Mouse (Mus musculus) hindbrain, embryonic 10.5 days (tissue): ENCODE data around the gene Gemin8. TPM values are rescaled to one million over a fixed set of nuclear protein-coding genes. Genes with fewer than 3 reads are reported as not detected.

Source experiments
- DNase-seq: peaks from one replicate; pipeline ENCODE4 v3.0.0-alpha.2; 2017; ENCODE audit warnings: low spot score
- H3K27ac ChIP-seq: fragments of 300-500 bp; sonication (generic); 2 replicates; pipeline ENCODE4 v1.5.1; 2016; ENCODE audit warnings: mild to moderate bottlenecking, moderate library complexity
- H3K27me3 ChIP-seq: fragments of 300-500 bp; sonication (generic); 2 replicates; pipeline ENCODE4 v1.6.1; 2016; ENCODE audit warnings: mild to moderate bottlenecking; ENCODE audit not compliant: poor library complexity, insufficient read depth, severe bottlenecking
- H3K36me3 ChIP-seq: fragments of 300-500 bp; sonication (generic); 2 replicates; pipeline ENCODE4 v1.6.1; 2016; ENCODE audit warnings: mild to moderate bottlenecking, moderate library complexity
- H3K4me1 ChIP-seq: fragments of 300-500 bp; sonication (generic); replicated peaks from 2 replicates; pipeline ENCODE4 v1.6.1; 2016; ENCODE audit warnings: mild to moderate bottlenecking
- H3K4me3 ChIP-seq: fragments of 300-500 bp; sonication (generic); 2 replicates; pipeline ENCODE4 v1.5.1; 2016; ENCODE audit warnings: mild to moderate bottlenecking, moderate library complexity
- H3K9me3 ChIP-seq: fragments of 300-500 bp; sonication (generic); 2 replicates; pipeline ENCODE4 v1.6.1; 2016; ENCODE audit warnings: mild to moderate bottlenecking, moderate library complexity
- WGBS: fragments of 180-500 bp; shearing (Covaris S2); methylation state at CpG from one replicate; pipeline ENCODE4 v1.1.7; 2016; 5-methylcytosine and 5-hydroxymethylcytosine counted together
- polyA plus RNA-seq: library from polyadenylated mRNA; unstranded; fragments of >200 nt; fragmentation: Nextera tagmentation; extraction: Ambion mirVana; gene quantifications from 2 replicates; pipeline ENCODE4 v1.2.1, GENCODE M21; 2016

Gemin8 gene
- polyA plus RNA-seq, 1 experiment from 2014 or later = 20.2 TPM

DNA sequence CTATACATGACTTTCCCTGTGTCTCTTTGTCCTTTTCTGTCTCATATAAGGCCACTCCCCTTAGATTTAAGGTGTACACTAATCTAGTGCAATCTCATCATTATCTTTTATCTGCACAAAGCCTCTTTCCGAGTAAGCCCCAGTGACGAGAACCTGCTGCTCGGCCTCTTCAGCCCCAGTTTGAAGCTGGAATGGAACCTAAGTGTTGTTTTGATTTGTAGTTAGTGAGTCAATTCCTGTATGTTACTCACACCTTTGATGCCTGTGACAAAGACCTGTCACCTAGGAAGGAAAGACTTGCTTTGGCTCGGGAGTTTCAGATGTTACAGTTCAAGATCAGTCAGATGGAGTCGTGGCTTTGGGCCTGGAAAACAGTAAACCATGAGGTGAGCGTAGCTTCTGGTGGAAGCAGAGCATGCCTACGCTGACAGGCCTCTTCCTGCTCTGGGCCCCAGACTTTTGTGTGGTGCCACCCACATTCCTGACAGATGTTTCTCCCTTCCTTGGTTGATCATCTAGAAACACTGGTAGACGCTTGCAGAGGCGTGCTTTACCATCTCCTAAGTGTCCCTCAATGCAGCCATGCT, 15.2 kb downstream of the Gemin8 start:
- Histone ChIP-seq H3K4me3 (no peak overlapping the region), H3K9me3 (no peaks in the 10 kb centered on the region), H3K27me3 (peaks cover 29% of the 10 kb centered on the region), H3K36me3 (peaks cover 23% of the 10 kb centered on the region), H3K4me1 (no peaks in the 10 kb centered on the region), H3K27ac (no peak overlapping the region)
- no peak for DNase-seq
- WGBS = 88% methylated on average over 9 of the region's 9 CpGs

GRCm38 (mm10) chrX:166187803-166188202, 17.5 kb downstream of the Gemin8 start:
- no peak overlapping the region for H3K4me3 ChIP-seq
- H3K27ac ChIP-seq = no peak overlapping the region
- peaks cover 27% of the 10 kb centered on the region for H3K27me3 ChIP-seq
- no peak for DNase-seq
- H3K4me1 ChIP-seq = no peaks in the 10 kb centered on the region
- no peaks in the 10 kb centered on the region for H3K9me3 ChIP-seq
- WGBS = 82% methylated on average over 1 of the region's 1 CpGs
- peaks cover 40% of the 10 kb centered on the region for H3K36me3 ChIP-seq

- no peaks in the 10 kb centered on the region for H3K4me1 ChIP-seq
- peaks cover 21% of the 10 kb centered on the region for H3K36me3 ChIP-seq
- no peak overlapping the region for H3K27ac ChIP-seq
- H3K27me3 ChIP-seq = peaks cover 5% of the 10 kb centered on the region; the same call in 1 of the 2 replicates
- no peaks in the 10 kb centered on the region for H3K9me3 ChIP-seq
- no peak for DNase-seq
- no peak overlapping the region for H3K4me3 ChIP-seq
Observed at GRCm38 (mm10) chrX:166196327-166196726, 26.1 kb downstream of the Gemin8 start.

DNA sequence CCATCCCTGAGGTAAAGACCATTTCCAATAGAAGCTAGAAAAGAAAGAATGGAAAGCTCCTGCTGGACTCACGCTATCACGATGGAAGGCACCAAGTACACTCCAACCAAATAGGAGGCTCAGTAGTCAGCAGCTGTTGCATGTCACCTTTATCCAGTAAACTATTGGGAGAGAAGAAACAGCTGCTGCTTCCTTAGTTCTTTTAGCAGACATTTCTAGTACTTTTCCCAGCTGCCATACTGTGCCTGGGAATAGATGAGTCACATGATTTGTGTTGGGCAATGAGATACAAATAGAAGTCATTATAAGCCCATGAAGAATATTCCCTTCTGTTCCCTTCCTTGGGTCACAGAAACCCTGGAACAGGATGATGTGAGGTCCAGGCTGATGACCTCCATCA, 28.0 kb downstream of the Gemin8 start:
- no peaks in the 10 kb centered on the region for H3K9me3 ChIP-seq
- peaks cover 5% of the 10 kb centered on the region; the same call in 1 of the 2 replicates for H3K27me3 ChIP-seq
- no peak for DNase-seq
- H3K4me3 ChIP-seq = no peak overlapping the region
- 0 out of 2 replicates have a peak, but pooled peaks cover 7% of the 10 kb centered on the region for H3K36me3 ChIP-seq
- H3K4me1 ChIP-seq = no peaks in the 10 kb centered on the region
- H3K27ac ChIP-seq = no peak overlapping the region
- WGBS = 97% methylated on average over 2 of the region's 2 CpGs

DNA sequence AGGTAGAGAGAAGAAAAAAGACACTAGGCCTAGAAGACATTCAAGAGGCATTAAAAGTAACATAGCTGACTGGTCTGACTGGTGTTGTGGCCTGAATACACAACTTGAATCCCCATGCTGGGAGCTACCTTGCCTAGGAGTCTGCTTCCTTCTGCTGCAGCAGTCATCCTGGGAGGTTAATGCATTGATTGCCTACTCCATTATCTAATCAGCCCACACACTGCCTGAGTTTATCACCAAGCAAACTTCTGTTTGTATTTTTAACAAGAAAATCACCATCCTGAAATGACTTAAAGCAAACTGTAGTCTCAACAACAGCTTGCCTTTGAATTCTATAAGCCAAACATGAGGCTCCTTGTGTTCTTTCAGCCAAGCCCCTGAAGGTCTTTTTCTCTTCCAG, 29.6 kb downstream of the Gemin8 start:
- no peaks in the 10 kb centered on the region for H3K9me3 ChIP-seq
- H3K4me3 ChIP-seq = no peak overlapping the region
- H3K27ac ChIP-seq = no peak overlapping the region
- DNase-seq = no peak
- 0 out of 2 replicates have a peak, but pooled peaks cover 5% of the 10 kb centered on the region for H3K27me3 ChIP-seq
- H3K4me1 ChIP-seq = no peaks in the 10 kb centered on the region
- H3K36me3 ChIP-seq = 0 out of 2 replicates have a peak, but pooled peaks cover 7% of the 10 kb centered on the region

- Histone ChIP-seq H3K27ac (no peak overlapping the region), H3K27me3 (peaks cover 63% of the 10 kb centered on the region), H3K36me3 (no peaks in the 10 kb centered on the region), H3K4me1 (no peaks in the 10 kb centered on the region), H3K4me3 (no peak overlapping the region), H3K9me3 (no peaks in the 10 kb centered on the region)
- no peak for DNase-seq
- WGBS = 82% methylated on average over 2 of the region's 2 CpGs
Observed at GRCm38 (mm10) chrX:166214576-166214975, 44.3 kb downstream of the Gemin8 start.

DNA sequence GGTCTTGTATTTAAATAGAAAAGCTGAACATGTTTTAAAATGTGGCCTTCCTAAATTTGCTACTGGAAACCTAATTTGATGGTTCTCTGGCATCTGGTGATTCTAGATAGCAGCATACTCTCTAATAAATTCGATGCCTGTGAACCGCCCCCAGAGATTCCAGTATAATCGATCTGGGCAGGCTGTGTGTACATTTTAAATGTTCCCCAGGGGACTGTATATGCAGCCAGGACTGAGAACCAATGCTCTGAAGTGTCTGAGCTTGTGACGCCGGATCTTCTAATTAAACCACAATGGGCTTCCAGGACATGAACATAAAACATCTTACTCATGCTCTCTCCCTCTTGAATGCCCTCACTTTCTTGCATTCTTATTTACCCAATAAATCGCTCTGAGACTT, 46.0 kb downstream of the Gemin8 start:
- Histone ChIP-seq H3K36me3 (no peaks in the 10 kb centered on the region), H3K27me3 (peaks cover 69% of the 10 kb centered on the region), H3K9me3 (no peaks in the 10 kb centered on the region), H3K4me1 (no peaks in the 10 kb centered on the region), H3K27ac (no peak overlapping the region), H3K4me3 (no peak overlapping the region)
- no peak for DNase-seq
- 82% methylated on average over 6 of the region's 6 CpGs for WGBS

GRCm38 (mm10) chrX:166216720-166217119, 46.5 kb downstream of the Gemin8 start:
- no peak for DNase-seq
- Histone ChIP-seq H3K9me3 (no peaks in the 10 kb centered on the region), H3K36me3 (no peaks in the 10 kb centered on the region), H3K27ac (no peak overlapping the region), H3K4me1 (no peaks in the 10 kb centered on the region), H3K4me3 (no peak overlapping the region), H3K27me3 (peaks cover 67% of the 10 kb centered on the region)
- 92% methylated on average over 8 of the region's 8 CpGs for WGBS

- Histone ChIP-seq H3K27ac (no peak overlapping the region), H3K4me3 (no peak overlapping the region), H3K9me3 (no peaks in the 10 kb centered on the region), H3K36me3 (no peaks in the 10 kb centered on the region), H3K27me3 (peaks cover 57% of the 10 kb centered on the region), H3K4me1 (no peaks in the 10 kb centered on the region)
- no peak for DNase-seq
- 67% methylated on average over 5 of the region's 5 CpGs for WGBS
Observed at GRCm38 (mm10) chrX:166219331-166219730, 49.1 kb downstream of the Gemin8 start.

DNA sequence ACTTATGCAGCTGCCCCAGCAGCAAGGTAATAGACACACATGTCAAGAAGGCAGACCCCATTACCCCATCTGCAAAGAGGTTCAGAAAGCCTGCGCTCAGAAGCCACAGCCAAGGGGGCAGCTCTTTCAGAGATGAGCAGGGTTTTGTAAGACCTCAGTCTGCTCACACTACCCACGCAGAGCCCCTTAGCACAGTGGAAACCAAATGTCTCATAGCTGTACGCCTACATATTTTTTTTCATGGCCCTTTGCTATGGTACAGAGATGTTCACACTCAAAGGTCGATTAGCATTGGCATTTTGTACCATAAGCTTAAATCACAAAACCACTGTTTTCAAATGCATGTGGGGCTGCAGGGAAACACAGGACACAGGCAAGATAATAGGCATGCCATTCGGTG, 56.6 kb downstream of the Gemin8 start:
- 82% methylated on average over 5 of the region's 5 CpGs for WGBS
- Histone ChIP-seq H3K4me1 (no peaks in the 10 kb centered on the region), H3K27ac (no peak overlapping the region), H3K4me3 (no peak overlapping the region), H3K27me3 (peaks cover 45% of the 10 kb centered on the region), H3K9me3 (no peaks in the 10 kb centered on the region), H3K36me3 (no peaks in the 10 kb centered on the region)
- DNase-seq = no peak

GRCm38 (mm10) chrX:166229750-166230149, 59.5 kb downstream of the Gemin8 start:
- no peaks in the 10 kb centered on the region for H3K4me1 ChIP-seq
- no peak overlapping the region for H3K4me3 ChIP-seq
- no peak for DNase-seq
- 77% methylated on average over 3 of the region's 3 CpGs for WGBS
- H3K9me3 ChIP-seq = no peaks in the 10 kb centered on the region
- H3K36me3 ChIP-seq = no peaks in the 10 kb centered on the region
- H3K27ac ChIP-seq = no peak overlapping the region
- H3K27me3 ChIP-seq = peaks cover 53% of the 10 kb centered on the region

DNA sequence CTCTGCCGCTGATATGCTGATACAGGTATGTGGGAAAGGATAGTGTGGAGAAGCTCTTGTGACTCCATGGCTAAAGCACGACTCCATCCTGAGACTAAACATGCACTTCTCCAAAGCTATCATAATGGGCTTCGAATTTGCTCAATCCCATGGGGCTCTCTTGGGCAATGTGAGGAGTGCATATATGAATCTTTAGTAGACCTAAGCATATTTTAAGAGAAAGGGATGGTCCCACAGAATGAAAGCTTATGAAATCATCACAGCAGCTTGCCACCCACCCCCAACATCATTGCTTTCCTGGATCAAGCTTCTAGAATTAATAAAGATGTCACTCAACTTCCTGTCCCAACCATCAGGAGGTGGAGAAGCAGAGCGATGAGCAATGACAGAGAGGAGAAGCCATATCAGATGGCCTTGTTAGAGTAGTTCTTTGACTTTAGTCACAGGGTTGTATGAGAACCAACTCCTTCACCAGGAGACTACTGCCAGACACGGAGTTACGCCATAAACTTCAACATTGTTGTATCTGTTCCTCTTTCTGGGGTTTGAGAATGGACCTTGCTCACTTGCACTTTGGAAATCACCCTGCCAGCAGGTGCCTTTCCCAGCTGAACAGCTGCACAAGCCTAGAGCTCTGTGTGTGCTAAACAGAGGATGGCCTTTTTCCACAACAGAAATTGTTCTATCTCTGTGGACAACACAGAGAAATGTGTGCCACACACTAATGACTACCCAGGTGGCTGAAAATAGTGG, 60.4 kb downstream of the Gemin8 start:
- no peaks in the 10 kb centered on the region for H3K4me1 ChIP-seq
- WGBS = 84% methylated on average over 6 of the region's 6 CpGs
- H3K4me3 ChIP-seq = no peak overlapping the region
- peaks cover 44% of the 10 kb centered on the region for H3K27me3 ChIP-seq
- DNase-seq = no peak
- no peak overlapping the region for H3K27ac ChIP-seq
- no peaks in the 10 kb centered on the region for H3K9me3 ChIP-seq
- no peaks in the 10 kb centered on the region for H3K36me3 ChIP-seq

GRCm38 (mm10) chrX:166236131-166236530, 65.9 kb downstream of the Gemin8 start:
- no peak for DNase-seq
- peaks cover 60% of the 10 kb centered on the region for H3K27me3 ChIP-seq
- H3K36me3 ChIP-seq = no peaks in the 10 kb centered on the region
- H3K9me3 ChIP-seq = no peaks in the 10 kb centered on the region
- 56% methylated on average over 2 of the region's 2 CpGs for WGBS
- H3K27ac ChIP-seq = no peak overlapping the region
- no peaks in the 10 kb centered on the region; the same call in 1 of the 2 replicates for H3K4me1 ChIP-seq
- H3K4me3 ChIP-seq = no peak overlapping the region
